Mouse (Mus musculus) G1E-ER4 (cell line): ENCODE data around the gene Pfdn4. TPM values are rescaled to one million over a fixed set of nuclear protein-coding genes. Genes with fewer than 3 reads are reported as not detected.

Experiments used
- GATA1 ChIP-seq: IDR thresholded peaks from one replicate; pipeline ENCODE4 v1.8.0; 2012; ENCODE audit warnings: low read length, inconsistent platforms
- polyA plus RNA-seq: library from polyadenylated mRNA; stranded (reverse); fragments of >175 nt; gene quantifications from 2 replicates; pipeline ENCODE4 v1.2.3, GENCODE M21; 2012

Pfdn4 gene
- polyA plus RNA-seq: 6.7 and 8.1 TPM in 2 replicates

- TF ChIP-seq GATA1: no peak
Measured at GRCm38 (mm10) chr2:170496154-170496930, at the start of gene Pfdn4. Gene Pfdn4, plus strand, starts transcription at chr2:170496428.

GRCm38 (mm10) chr2:170446843-170447383, 49.3 kb upstream of the Pfdn4 start:
- TF ChIP-seq GATA1: no peak

GRCm38 (mm10) chr2:170447651-170448050, 48.6 kb upstream of the Pfdn4 start:
- TF ChIP-seq GATA1: no peak

GRCm38 (mm10) chr2:170450933-170451332, 45.3 kb upstream of the Pfdn4 start:
- TF ChIP-seq GATA1: no peak

GRCm38 (mm10) chr2:170459183-170459582, 37.0 kb upstream of the Pfdn4 start:
- no peak for TF ChIP-seq GATA1

- TF ChIP-seq GATA1: no peak
Measured at GRCm38 (mm10) chr2:170459805-170460204, 36.4 kb upstream of the Pfdn4 start.

GRCm38 (mm10) chr2:170461652-170462051, 34.6 kb upstream of the Pfdn4 start:
- TF ChIP-seq GATA1: no peak

- TF ChIP-seq GATA1: no peak
Measured at GRCm38 (mm10) chr2:170464817-170465216, 31.4 kb upstream of the Pfdn4 start.

GRCm38 (mm10) chr2:170468009-170468408, 28.2 kb upstream of the Pfdn4 start:
- TF ChIP-seq GATA1: no peak

GRCm38 (mm10) chr2:170469616-170470308, 26.5 kb upstream of the Pfdn4 start:
- no peak for TF ChIP-seq GATA1

GRCm38 (mm10) chr2:170470591-170470990, 25.6 kb upstream of the Pfdn4 start:
- TF ChIP-seq GATA1: no peak

GRCm38 (mm10) chr2:170474125-170474524, 22.1 kb upstream of the Pfdn4 start:
- TF ChIP-seq GATA1: no peak

GRCm38 (mm10) chr2:170475164-170475563, 21.1 kb upstream of the Pfdn4 start:
- TF ChIP-seq GATA1: no peak

GRCm38 (mm10) chr2:170476215-170476614, 20.0 kb upstream of the Pfdn4 start:
- TF ChIP-seq GATA1: no peak

GRCm38 (mm10) chr2:170476643-170477042, 19.6 kb upstream of the Pfdn4 start:
- TF ChIP-seq GATA1: no peak

- no peak for TF ChIP-seq GATA1
Measured at GRCm38 (mm10) chr2:170482019-170482540, 14.1 kb upstream of the Pfdn4 start.
